39 mouse cellular contexts compared by ENCODE assay signal in genomic region chr9:57656631-57657350, GRCm38 (mm10). TPM values are rescaled to one million over a fixed set of nuclear protein-coding genes. Genes with fewer than 3 reads are reported as not detected.
DNase-seq lines count a peak whose midpoint lies in the region; ATAC-seq and TF ChIP-seq lines count a peak whose summit lies in the region.
"Had no signal": no experiment of that assay in that cellular context is flagged by ENCODE, and none has a peak within 500 bp of the region (broad histone marks: within the 10 kb centered on the region; RNA-seq: fewer than 3 reads in every experiment).

No protein-coding gene starts in this region.

- TF ChIP-seq EP300 in stomach, postnatal 0 days (optimal IDR thresholded peaks at IDR 0.05), result no peak

- no peak for TF ChIP-seq CTCF in gastrocnemius, adult 2 months (IDR thresholded peaks at IDR 0.05)
- no peak for TF ChIP-seq CTCF in lung, adult 2 months (IDR thresholded peaks at IDR 0.05; ENCODE audit: insufficient read depth, low read length)
- no peak for TF ChIP-seq CTCF in stomach, postnatal 0 days (IDR thresholded peaks at IDR 0.05; ENCODE audit: low read depth)

- no peak for TF ChIP-seq POLR2A in lung, adult 2 months (IDR thresholded peaks at IDR 0.05; ENCODE audit: borderline replicate concordance, extremely low read depth, low read depth, low read length)

- DNase-seq in gastrocnemius, adult 2 months, result peak; percentile 73
- no peak for DNase-seq in gastrocnemius, postnatal 10 days
- DNase-seq in layer of hippocampus, adult 11-12 months (ENCODE audit: low spot score), result peak; percentile 8
- no peak for DNase-seq in layer of hippocampus, postnatal 14 days (ENCODE audit: low spot score in 2 of 2)
- DNase-seq in lung, adult 2 months, result no peak
- peak; percentile 51 for DNase-seq in adipocyte (ENCODE audit: low spot score)
- no peak for DNase-seq in stomach, postnatal 0 days (ENCODE audit: low spot score)
- DNase-seq: adrenal gland, postnatal 14 days; cerebellum, adult 18-20 months; gastrocnemius, postnatal 14 days; heart, postnatal 14 days; kidney, adult 8-10 months; liver, postnatal 0 days; retina, postnatal 1 day; right cerebral cortex, postnatal 14 days had no signal

- H3K36me3 ChIP-seq in lung, embryonic 16.5 days (ENCODE audit: control insufficient read depth, insufficient read depth, low read length), result no peaks in the 10 kb centered on the region
- H3K36me3 ChIP-seq in stomach, postnatal 0 days (ENCODE audit: control insufficient read depth, insufficient read depth, low read length), result no peaks in the 10 kb centered on the region
- H3K36me3 ChIP-seq: embryonic facial prominence, embryonic 13.5 days; G1E; hindbrain, embryonic 12.5 days; limb, embryonic 12.5 days; midbrain, embryonic 13.5 days had no signal

- H3K27ac ChIP-seq in gastrocnemius, adult 2 months, result 0 out of 2 replicates have a peak overlapping the region, but pooled peaks have one; percentile 28
- peak overlapping the region; percentile 9; the same call in 1 of the 2 replicates for H3K27ac ChIP-seq in lung, embryonic 16.5 days (ENCODE audit: low read length)
- H3K27ac ChIP-seq in stomach, postnatal 0 days (replicated peaks), result no peak overlapping the region
- H3K27ac ChIP-seq: embryonic facial prominence, embryonic 13.5 days; hindbrain, embryonic 12.5 days; hindbrain, postnatal 0 days; kidney, postnatal 0 days; limb, embryonic 12.5 days; midbrain, embryonic 13.5 days had no signal

- peaks cover 6% of the 10 kb centered on the region for H3K4me1 ChIP-seq in lung, embryonic 16.5 days (replicated peaks; ENCODE audit: control insufficient read depth, insufficient read depth, low read length)
- peaks cover 2% of the 10 kb centered on the region; the same call in 1 of the 2 replicates for H3K4me1 ChIP-seq in lung, adult 2 months (ENCODE audit: control insufficient read depth, insufficient read depth, low read length)
- H3K4me1 ChIP-seq in stomach, postnatal 0 days (replicated peaks; ENCODE audit: control insufficient read depth, insufficient read depth), result no peaks in the 10 kb centered on the region

- H3K9ac ChIP-seq in lung, embryonic 16.5 days (ENCODE audit: low read length), result no peak overlapping the region
- no peak overlapping the region for H3K9ac ChIP-seq in stomach, postnatal 0 days (ENCODE audit: low read length)
- H3K9ac ChIP-seq: hindbrain, embryonic 12.5 days; limb, embryonic 12.5 days; liver, postnatal 0 days; midbrain, embryonic 13.5 days had no signal

- no peaks in the 10 kb centered on the region for H3K9me3 ChIP-seq in lung, embryonic 16.5 days (ENCODE audit: control insufficient read depth, low read length)
- H3K9me3 ChIP-seq in stomach, postnatal 0 days (ENCODE audit: control insufficient read depth, low read length), result no peaks in the 10 kb centered on the region
- H3K9me3 ChIP-seq: embryonic facial prominence, embryonic 13.5 days; G1E; hindbrain, embryonic 12.5 days; limb, embryonic 12.5 days; megakaryocyte, embryonic 14.5 days; midbrain, embryonic 13.5 days had no signal

- H3K4me3 ChIP-seq in gastrocnemius, adult 2 months, result no peak overlapping the region
- no peak overlapping the region for H3K4me3 ChIP-seq in lung, embryonic 16.5 days (ENCODE audit: low read length)
- H3K4me3 ChIP-seq in lung, adult 2 months (replicated peaks; ENCODE audit: extremely low read depth, low read depth, low read length), result no peak overlapping the region
- no peak overlapping the region for H3K4me3 ChIP-seq in stomach, postnatal 0 days (ENCODE audit: low read depth, low read length)
- H3K4me3 ChIP-seq: hindbrain, embryonic 12.5 days; left cerebral cortex, adult 2 months; midbrain, embryonic 13.5 days had no signal

- H3K27me3 ChIP-seq in lung, embryonic 16.5 days (ENCODE audit: control insufficient read depth, insufficient read depth, low read depth, low read length), result 0 out of 2 replicates have a peak, but pooled peaks cover 3% of the 10 kb centered on the region
- H3K27me3 ChIP-seq in stomach, postnatal 0 days (ENCODE audit: control insufficient read depth, insufficient read depth, low read length), result no peaks in the 10 kb centered on the region
- H3K27me3 ChIP-seq: megakaryocyte, embryonic 14.5 days; midbrain, embryonic 13.5 days; Patski had no signal

- intact Hi-C loops in gastrocnemius, adult 2 months (cut with DNase I), result loop anchor here (5.0 kb wide), 2 partner anchors 119 to 134 kb away; partner anchors contain the start of genes Cox5a and Fam219b

- no peak overlapping the region for H3K4me2 ChIP-seq in lung, embryonic 16.5 days (ENCODE audit: low read depth, low read length)
- no peak overlapping the region for H3K4me2 ChIP-seq in stomach, postnatal 0 days (replicated peaks; ENCODE audit: low read depth)

- WGBS in lung, embryonic 16.5 days, result 57% methylated on average over 19 of the region's 19 CpGs
- WGBS in lung, adult 2 months, result 69% methylated on average over 19 of the region's 19 CpGs
- WGBS in stomach, postnatal 0 days, result 84% methylated on average over 19 of the region's 19 CpGs

- peak; percentile 25; the same call in 1 of the 2 replicates for ATAC-seq in lung, embryonic 16.5 days (ENCODE audit: low read depth)
- ATAC-seq in stomach, postnatal 0 days (ENCODE audit: low FRiP score, low TSS enrichment), result no peak

RNA-seq across cellular contexts. Expression of gene Csk, which starts 3.4 kb away (rescaled TPM):
- 10 to 100 TPM in 1 of 2 experiments, 1 to 10 TPM in 1; 7.1 to 14.0 TPM for total RNA-seq in gastrocnemius, adult 2 months (2021)
- total RNA-seq in gastrocnemius, postnatal 10 days (2021), result 10 to 100 TPM; 19.3 to 31.7 TPM
- 10 to 100 TPM; 41.6 to 49.5 TPM for total RNA-seq in layer of hippocampus, postnatal 14 days (2021)
- polyA plus RNA-seq in lung, embryonic 16.5 days (2015; fragmentation: Nextera tagmentation; extraction: Ambion mirVana), result 25.5 and 27.8 TPM in 2 replicates
- 68.7 and 79.3 TPM in 2 replicates for polyA plus RNA-seq in lung, adult 2 months (2012; rRNA removed)
- 20.7 and 23.9 TPM in 2 replicates for polyA plus RNA-seq in stomach, postnatal 0 days (2015; fragmentation: Nextera tagmentation; extraction: Ambion mirVana)

RNA-seq across cellular contexts. Expression of gene Cyp1a2, which starts 26.7 kb away (rescaled TPM):
- not detected for total RNA-seq in gastrocnemius, adult 2 months (2021)
- under 1 TPM in 1 of 2 experiments, not detected in 1; 0.14 TPM for total RNA-seq in gastrocnemius, postnatal 10 days (2021)
- not detected for total RNA-seq in layer of hippocampus, postnatal 14 days (2021)
- not detected in 2 replicates for polyA plus RNA-seq in lung, embryonic 16.5 days (2015; fragmentation: Nextera tagmentation; extraction: Ambion mirVana)
- 0.23 and 0.44 TPM in 2 replicates for polyA plus RNA-seq in lung, adult 2 months (2012; rRNA removed)
- not detected in 2 replicates for polyA plus RNA-seq in stomach, postnatal 0 days (2015; fragmentation: Nextera tagmentation; extraction: Ambion mirVana)
- total RNA-seq: common myeloid progenitor, adult 5-6 weeks; G1E; gastrocnemius, postnatal 14 days; heart, adult 8-10 months; heart, postnatal 14 days; hindbrain, postnatal 0 days; left cerebral cortex, adult 2 months; left cerebral cortex, postnatal 25 days; monocyte, adult 5-6 weeks had no signal
- polyA plus RNA-seq: embryonic facial prominence, embryonic 13.5 days; forebrain, embryonic 11.5 days; forebrain, embryonic 16.5 days; G1E; heart, embryonic 14.5 days; hindbrain, embryonic 12.5 days; hindbrain, postnatal 0 days; intestine, embryonic 16.5 days; kidney, postnatal 0 days; large intestine, adult 2 months; limb, embryonic 12.5 days; liver, embryonic 11.5 days; midbrain, embryonic 13.5 days; neural tube, embryonic 14.5 days; Patski; small intestine, adult 2 months; stomach, embryonic 14.5 days had no signal

RNA-seq across cellular contexts. Expression of gene Cyp1a1, which starts 30.9 kb away (rescaled TPM):
- total RNA-seq in gastrocnemius, adult 2 months (2021), result under 1 TPM; 0.36 to 0.53 TPM
- under 1 TPM; 0.09 TPM for total RNA-seq in gastrocnemius, postnatal 10 days (2021)
- under 1 TPM; 0.14 to 0.28 TPM for total RNA-seq in layer of hippocampus, postnatal 14 days (2021)
- polyA plus RNA-seq in lung, embryonic 16.5 days (2015; fragmentation: Nextera tagmentation; extraction: Ambion mirVana), result 0.13 TPM in 1 of 2 replicates, not detected in the other
- polyA plus RNA-seq in lung, adult 2 months (2012; rRNA removed), result 28.8 and 37.7 TPM in 2 replicates
- 0.07 and 0.11 TPM in 2 replicates for polyA plus RNA-seq in stomach, postnatal 0 days (2015; fragmentation: Nextera tagmentation; extraction: Ambion mirVana)
- total RNA-seq: G1E; heart, postnatal 14 days; monocyte, adult 5-6 weeks had no signal
- polyA plus RNA-seq: embryonic facial prominence, embryonic 13.5 days; forebrain, embryonic 11.5 days; G1E; heart, embryonic 14.5 days; hindbrain, embryonic 12.5 days; intestine, embryonic 16.5 days; limb, embryonic 12.5 days; midbrain, embryonic 13.5 days; Patski; stomach, embryonic 14.5 days had no signal

RNA-seq across cellular contexts. Expression of gene Lman1l, which starts 36.2 kb away (rescaled TPM):
- total RNA-seq in gastrocnemius, adult 2 months (2021), result not detected
- total RNA-seq in gastrocnemius, postnatal 10 days (2021), result not detected
- total RNA-seq in layer of hippocampus, postnatal 14 days (2021), result not detected
- polyA plus RNA-seq in lung, embryonic 16.5 days (2015; fragmentation: Nextera tagmentation; extraction: Ambion mirVana), result not detected in 2 replicates
- polyA plus RNA-seq in lung, adult 2 months (2012; rRNA removed), result 0.06 and 0.08 TPM in 2 replicates
- polyA plus RNA-seq in stomach, postnatal 0 days (2015; fragmentation: Nextera tagmentation; extraction: Ambion mirVana), result not detected in 2 replicates
- total RNA-seq: adrenal gland, postnatal 14 days; common myeloid progenitor, adult 5-6 weeks; G1E; gastrocnemius, postnatal 14 days; heart, postnatal 14 days; hindbrain, postnatal 0 days; left cerebral cortex, adult 2 months; left cerebral cortex, postnatal 25 days; monocyte, adult 5-6 weeks had no signal
- polyA plus RNA-seq: embryonic facial prominence, embryonic 13.5 days; forebrain, embryonic 11.5 days; forebrain, embryonic 16.5 days; G1E; hindbrain, embryonic 12.5 days; hindbrain, postnatal 0 days; intestine, embryonic 16.5 days; kidney, postnatal 0 days; limb, embryonic 12.5 days; liver, embryonic 11.5 days; liver, postnatal 0 days; midbrain, embryonic 13.5 days; neural tube, embryonic 14.5 days; small intestine, adult 2 months; stomach, embryonic 14.5 days had no signal

RNA-seq across cellular contexts. Expression of gene Cplx3, which starts 50.7 kb away (rescaled TPM):
- total RNA-seq in gastrocnemius, adult 2 months (2021), result not detected
- total RNA-seq in gastrocnemius, postnatal 10 days (2021), result not detected
- total RNA-seq in layer of hippocampus, postnatal 14 days (2021), result 1 to 10 TPM; 2.4 to 3.2 TPM
- polyA plus RNA-seq in lung, embryonic 16.5 days (2015; fragmentation: Nextera tagmentation; extraction: Ambion mirVana), result not detected in 2 replicates
- polyA plus RNA-seq in lung, adult 2 months (2012; rRNA removed), result not detected in 2 replicates
- not detected in 2 replicates for polyA plus RNA-seq in stomach, postnatal 0 days (2015; fragmentation: Nextera tagmentation; extraction: Ambion mirVana)
- total RNA-seq: adrenal gland, postnatal 14 days; common myeloid progenitor, adult 5-6 weeks; gastrocnemius, postnatal 14 days; heart, adult 8-10 months; heart, postnatal 14 days; monocyte, adult 5-6 weeks had no signal
- polyA plus RNA-seq: embryonic facial prominence, embryonic 13.5 days; forebrain, embryonic 11.5 days; forebrain, embryonic 16.5 days; G1E; heart, embryonic 14.5 days; intestine, embryonic 16.5 days; kidney, postnatal 0 days; large intestine, adult 2 months; limb, embryonic 12.5 days; liver, embryonic 11.5 days; liver, postnatal 0 days; small intestine, adult 2 months; stomach, embryonic 14.5 days had no signal

Comparison
In these comparisons a context has a peak if more than half of its experiments do, and no peak if none do; other contexts are left out.
1. DNase-seq: peak in gastrocnemius, adult 2 months (single experiment), layer of hippocampus, adult 11-12 months (single experiment) and adipocyte (single experiment); none in gastrocnemius, postnatal 10 days (single experiment), layer of hippocampus, postnatal 14 days (0 of 2), lung, adult 2 months (single experiment) and stomach, postnatal 0 days (single experiment).